Mouse (Mus musculus) spleen, adult 2 months (tissue): ENCODE measurements around the gene Slit3. TPM values are rescaled to one million over a fixed set of nuclear protein-coding genes. Genes with fewer than 3 reads are reported as not detected.

ENCODE experiments used
- DNase-seq, 2 experiments: peaks; one replicate each; pipeline versions ENCODE4 v3.0.0 to v3.0.0-alpha.2; 2012 to 2021; ENCODE audit warnings: low spot score in 2 of 2, low read depth in 1 of 2
- H3K27ac ChIP-seq: fragments of 200-500 bp; 2 replicates; pipeline ENCODE4 v1.5.1; 2012; ENCODE audit warnings: low read length, inconsistent platforms; ENCODE audit not compliant: insufficient read depth
- H3K27me3 ChIP-seq: fragments of 200-500 bp; 2 replicates; pipeline ENCODE4 v1.6.1; 2012; ENCODE audit warnings: mild to moderate bottlenecking, moderate library complexity, low read length, inconsistent platforms; ENCODE audit not compliant: control insufficient read depth, insufficient read depth
- H3K36me3 ChIP-seq: fragments of 200-500 bp; 2 replicates; pipeline ENCODE4 v1.6.1; 2012; ENCODE audit warnings: mild to moderate bottlenecking, low read length, inconsistent platforms; ENCODE audit not compliant: control insufficient read depth, insufficient read depth
- H3K4me1 ChIP-seq: fragments of 200-500 bp; 2 replicates; pipeline ENCODE4 v1.6.1; 2011; ENCODE audit warnings: inconsistent platforms; ENCODE audit not compliant: control insufficient read depth, insufficient read depth, insufficient read length
- H3K4me3 ChIP-seq: fragments of 200-500 bp; 2 replicates; pipeline ENCODE4 v1.5.1; 2011; ENCODE audit warnings: mild to moderate bottlenecking, inconsistent platforms; ENCODE audit not compliant: insufficient read depth, insufficient read length; ENCODE audit errors: extremely low read depth
- CTCF ChIP-seq: fragments of 200-500 bp; IDR thresholded peaks from 2 replicates; pipeline ENCODE4 v1.5.1; 2011; ENCODE audit warnings: mild to moderate bottlenecking, inconsistent platforms; ENCODE audit not compliant: insufficient read depth, insufficient read length, insufficient replicate concordance; ENCODE audit errors: extremely low read depth
- POLR2A ChIP-seq: fragments of 200-500 bp; IDR thresholded peaks from 2 replicates; pipeline ENCODE4 v1.6.1; 2011; ENCODE audit warnings: low read depth, low read length, inconsistent platforms
- WGBS: fragments of 180-500 bp; shearing (Covaris S2); methylation state at CpG from one replicate; pipeline ENCODE4 v1.1.7; 2018; 5-methylcytosine and 5-hydroxymethylcytosine counted together
- polyA plus RNA-seq: library from polyadenylated mRNA; depleted of rRNA; stranded (reverse); fragments of >200 nt; gene quantifications from 2 replicates; pipeline ENCODE4 v1.2.3, GENCODE M21; 2012

The Slit3 gene
- polyA plus RNA-seq, 1 experiment = 6.6 TPM

- H3K4me1 ChIP-seq = no peaks in the 10 kb centered on the region
- TF ChIP-seq POLR2A = no peak
- TF ChIP-seq CTCF = no peak
- H3K27ac ChIP-seq = no peak overlapping the region
- H3K36me3 ChIP-seq = no peaks in the 10 kb centered on the region
- no peaks in the 10 kb centered on the region for H3K27me3 ChIP-seq
- WGBS = 89% methylated on average over 7 of the region's 7 CpGs
- H3K4me3 ChIP-seq = no peak overlapping the region
- no peak for DNase-seq
Measured at GRCm38 (mm10) chr11:35244526-35244925, 123.5 kb downstream of the Slit3 start.

- H3K4me1 ChIP-seq = no peaks in the 10 kb centered on the region
- no peaks in the 10 kb centered on the region for H3K36me3 ChIP-seq
- TF ChIP-seq POLR2A (no peak), CTCF (no peak)
- H3K27me3 ChIP-seq = no peaks in the 10 kb centered on the region
- no peak overlapping the region for H3K27ac ChIP-seq
- WGBS = 85% methylated on average over 3 of the region's 3 CpGs
- H3K4me3 ChIP-seq = no peak overlapping the region
- DNase-seq = no peak
Measured at GRCm38 (mm10) chr11:35246623-35247022, 125.6 kb downstream of the Slit3 start.

- no peaks in the 10 kb centered on the region for H3K27me3 ChIP-seq
- no peak for TF ChIP-seq CTCF
- TF ChIP-seq POLR2A = no peak
- DNase-seq = no peak
- no peak overlapping the region for H3K27ac ChIP-seq
- no peaks in the 10 kb centered on the region for H3K36me3 ChIP-seq
- H3K4me3 ChIP-seq = no peak overlapping the region
- 80% methylated on average over 5 of the region's 5 CpGs for WGBS
- no peaks in the 10 kb centered on the region for H3K4me1 ChIP-seq
Measured at GRCm38 (mm10) chr11:35248088-35248487, 127.1 kb downstream of the Slit3 start.

GRCm38 (mm10) chr11:35250871-35251418 lies 129.9 kb downstream of the Slit3 start:
- Histone ChIP-seq H3K27ac (no peak overlapping the region), H3K36me3 (no peaks in the 10 kb centered on the region), H3K27me3 (no peaks in the 10 kb centered on the region), H3K4me3 (no peak overlapping the region), H3K4me1 (no peaks in the 10 kb centered on the region)
- DNase-seq = no peak
- 54% methylated on average over 4 of the region's 4 CpGs for WGBS
- TF ChIP-seq POLR2A (no peak), CTCF (no peak)

GRCm38 (mm10) chr11:35251910-35252309 lies 130.9 kb downstream of the Slit3 start:
- Histone ChIP-seq H3K27ac (no peak overlapping the region), H3K4me3 (no peak overlapping the region), H3K36me3 (no peaks in the 10 kb centered on the region), H3K4me1 (no peaks in the 10 kb centered on the region), H3K27me3 (no peaks in the 10 kb centered on the region)
- no peak for DNase-seq
- 79% methylated on average over 4 of the region's 4 CpGs for WGBS
- no peak for TF ChIP-seq CTCF
- TF ChIP-seq POLR2A = no peak

- no peaks in the 10 kb centered on the region for H3K27me3 ChIP-seq
- H3K27ac ChIP-seq = no peak overlapping the region
- 74% methylated on average over 6 of the region's 6 CpGs for WGBS
- H3K4me3 ChIP-seq = no peak overlapping the region
- DNase-seq = no peak
- no peaks in the 10 kb centered on the region for H3K4me1 ChIP-seq
- H3K36me3 ChIP-seq = no peaks in the 10 kb centered on the region
- TF ChIP-seq POLR2A (no peak), CTCF (no peak)
Measured at GRCm38 (mm10) chr11:35257351-35257750, 136.3 kb downstream of the Slit3 start.

- Histone ChIP-seq H3K27ac (no peak overlapping the region), H3K36me3 (no peaks in the 10 kb centered on the region), H3K4me1 (no peaks in the 10 kb centered on the region), H3K4me3 (no peak overlapping the region), H3K27me3 (no peaks in the 10 kb centered on the region)
- TF ChIP-seq CTCF (no peak), POLR2A (no peak)
- no peak for DNase-seq
- 90% methylated on average over 10 of the region's 10 CpGs for WGBS
Measured at GRCm38 (mm10) chr11:35261562-35262087, 140.6 kb downstream of the Slit3 start.
